Mouse (Mus musculus) T-helper 17 cell (primary cell): ENCODE measurements around the gene Slc8b1.

Source experiments
- in situ Hi-C, 2 experiments: fragments of 300-600 bp; cut with MboI, MseI; formaldehyde crosslinking; loops; 1 replicate in 1 of 2; 2 replicates in 1 of 2; pipeline ENCODE4 v1.15.1; 2025; ENCODE audit warnings: high pct_unique_total_duplicates in 2 of 2

Slc8b1 gene

GRCm38 (mm10) chr5:120510982-120511642, at the start of gene Slc8b1:
Gene Slc8b1 (plus strand): TSS chr5:120511168.
- in situ Hi-C loops: no loop called here

- in situ Hi-C loops: no loop called here
Measured at GRCm38 (mm10) chr5:120461902-120462301, 49.1 kb upstream of the Slc8b1 start.

GRCm38 (mm10) chr5:120464321-120464720, 46.6 kb upstream of the Slc8b1 start:
- in situ Hi-C loops: no loop called here

- in situ Hi-C loops: no loop called here
Measured at GRCm38 (mm10) chr5:120465062-120465461, 45.9 kb upstream of the Slc8b1 start.

GRCm38 (mm10) chr5:120465860-120466259, 45.1 kb upstream of the Slc8b1 start:
- in situ Hi-C loops: no loop called here

- in situ Hi-C loops: no loop called here
Measured at GRCm38 (mm10) chr5:120467026-120467425, 43.9 kb upstream of the Slc8b1 start.

GRCm38 (mm10) chr5:120468336-120468735, 42.6 kb upstream of the Slc8b1 start:
- in situ Hi-C loops: no loop called here

- in situ Hi-C loops: no loop called here
Measured at GRCm38 (mm10) chr5:120468830-120469229, 42.1 kb upstream of the Slc8b1 start.

GRCm38 (mm10) chr5:120471538-120471937, 39.4 kb upstream of the Slc8b1 start:
- in situ Hi-C loops: no loop called here

GRCm38 (mm10) chr5:120472770-120473169, 38.2 kb upstream of the Slc8b1 start, which contains the start of gene Sdsl:
Gene Sdsl (minus strand): TSS chr5:120472810.
- in situ Hi-C loops: no loop called here

- in situ Hi-C loops: no loop called here
Measured at GRCm38 (mm10) chr5:120473361-120473760, 37.6 kb upstream of the Slc8b1 start.

- in situ Hi-C loops: no loop called here
Measured at GRCm38 (mm10) chr5:120475861-120476260, 35.1 kb upstream of the Slc8b1 start.

- in situ Hi-C loops: no loop called here
Measured at GRCm38 (mm10) chr5:120476296-120476695, 34.7 kb upstream of the Slc8b1 start, which contains the start of gene Sds. Gene Sds (plus strand): TSS chr5:120476526.

- in situ Hi-C loops: no loop called here
Measured at GRCm38 (mm10) chr5:120477993-120478392, 33.0 kb upstream of the Slc8b1 start.

- in situ Hi-C loops: no loop called here
Measured at GRCm38 (mm10) chr5:120479538-120479937, 31.4 kb upstream of the Slc8b1 start.

- in situ Hi-C loops: no loop called here
Measured at GRCm38 (mm10) chr5:120481205-120481604, 29.8 kb upstream of the Slc8b1 start.

- in situ Hi-C loops: no loop called here
Measured at GRCm38 (mm10) chr5:120483399-120483798, 27.6 kb upstream of the Slc8b1 start.

GRCm38 (mm10) chr5:120487844-120488243, 23.1 kb upstream of the Slc8b1 start:
- in situ Hi-C loops: no loop called here

- in situ Hi-C loops: no loop called here
Measured at GRCm38 (mm10) chr5:120490679-120491192, 20.2 kb upstream of the Slc8b1 start.

GRCm38 (mm10) chr5:120492437-120492836, 18.5 kb upstream of the Slc8b1 start:
- in situ Hi-C loops: no loop called here

- in situ Hi-C loops: no loop called here
Measured at GRCm38 (mm10) chr5:120493440-120493839, 17.5 kb upstream of the Slc8b1 start.

- in situ Hi-C loops: no loop called here
Measured at GRCm38 (mm10) chr5:120493873-120494395, 17.0 kb upstream of the Slc8b1 start.

- in situ Hi-C loops: no loop called here
Measured at GRCm38 (mm10) chr5:120495064-120495702, 15.8 kb upstream of the Slc8b1 start.
